Mouse (Mus musculus) CD4-positive naive resting alpha-beta T cell, adult 76 days (primary cell): Measurements from ENCODE around the gene Mn1. TPM values are rescaled to one million over a fixed set of nuclear protein-coding genes. Genes with fewer than 3 reads are reported as not detected.

Experiments
- total RNA-seq: library from RNA; stranded (reverse); gene quantifications from one replicate; pipeline ENCODE4 v1.2.4, GENCODE M21; 2023

The Mn1 gene
- 1.4 TPM for total RNA-seq

DNA sequence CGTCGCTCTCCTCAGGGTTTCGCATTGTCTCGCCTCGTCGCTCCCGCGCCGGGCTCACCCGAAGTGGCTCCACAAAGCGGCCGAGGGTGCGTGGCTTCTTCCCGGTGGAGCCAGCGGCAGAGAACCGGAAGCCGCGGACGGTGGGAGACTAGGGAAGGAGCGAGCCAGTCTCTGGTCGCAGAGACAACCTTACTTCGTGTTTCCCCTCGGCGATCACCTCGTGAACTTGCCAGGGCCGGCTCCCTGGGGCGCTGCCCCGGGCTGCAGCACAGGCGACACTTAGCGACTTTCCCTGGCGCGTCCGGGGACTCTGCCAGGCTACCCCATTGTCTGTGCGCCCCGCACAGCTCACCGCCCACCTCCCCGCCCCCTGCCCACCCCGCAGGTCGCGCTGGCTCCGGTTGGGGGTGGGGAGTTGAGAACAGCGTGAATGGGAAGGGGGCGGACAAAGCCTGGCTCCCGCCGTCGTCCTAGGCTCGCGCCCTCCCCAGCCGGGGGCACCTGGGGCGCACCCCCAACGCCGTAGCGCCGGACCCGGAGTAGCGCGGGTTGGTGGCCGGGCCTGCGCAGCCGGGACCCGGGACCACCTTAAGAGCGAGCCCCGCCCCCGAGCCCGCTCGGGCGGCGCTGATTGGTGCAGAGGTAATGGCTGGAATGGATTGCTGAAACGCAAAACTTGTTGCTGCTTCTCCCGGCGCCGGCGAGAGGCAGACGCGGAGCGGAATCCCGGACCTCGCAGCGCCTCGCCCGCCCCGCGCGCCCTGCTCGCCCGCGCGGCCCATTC lies at the start of gene Mn1:
Gene Mn1 (plus strand): TSS at position 772 of the 784 bp plus-strand sequence.

Other genes with a start within 250 kb of the Mn1 start
- gene Pitpnb, start 86.6 kb upstream of the Mn1 start, total RNA-seq = 57.4 TPM